Mouse (Mus musculus) liver, embryonic 15.5 days (tissue): ENCODE results near the gene Trex2. TPM values are rescaled to one million over a fixed set of nuclear protein-coding genes. Genes with fewer than 3 reads are reported as not detected.

Experiments used
- ATAC-seq: fragments of 200-750 bp; cut with Nextera tagmentation; 2 replicates; pipeline ENCODE4 v1.8.0; 2017; ENCODE audit warnings: moderate number of reproducible peaks, mild to moderate bottlenecking, moderate library complexity; ENCODE audit not compliant: insufficient read depth
- H3K27ac ChIP-seq: fragments of 300-500 bp; sonication (generic); replicated peaks from 2 replicates; pipeline ENCODE4 v1.5.1; 2015; ENCODE audit warnings: mild to moderate bottlenecking, inconsistent platforms
- H3K27me3 ChIP-seq: fragments of 300-500 bp; sonication (generic); 2 replicates; pipeline ENCODE4 v1.6.1; 2015; ENCODE audit warnings: mild to moderate bottlenecking, inconsistent platforms
- H3K36me3 ChIP-seq: fragments of 300-500 bp; sonication (generic); replicated peaks from 2 replicates; pipeline ENCODE4 v1.6.1; 2015; ENCODE audit warnings: moderate library complexity, mild to moderate bottlenecking, inconsistent platforms
- H3K4me1 ChIP-seq: fragments of 300-500 bp; sonication (generic); replicated peaks from 2 replicates; pipeline ENCODE4 v1.6.1; 2015; ENCODE audit warnings: inconsistent platforms
- H3K4me2 ChIP-seq: fragments of 300-500 bp; sonication (generic); 2 replicates; pipeline ENCODE4 v1.6.1; 2015; ENCODE audit warnings: moderate library complexity, mild to moderate bottlenecking, inconsistent platforms
- H3K4me3 ChIP-seq: fragments of 300-500 bp; sonication (generic); replicated peaks from 2 replicates; pipeline ENCODE4 v1.5.1; 2015; ENCODE audit warnings: mild to moderate bottlenecking, inconsistent platforms
- H3K9ac ChIP-seq: fragments of 300-500 bp; sonication (generic); 2 replicates; pipeline ENCODE4 v1.6.1; 2015; ENCODE audit warnings: moderate library complexity, mild to moderate bottlenecking, inconsistent platforms
- H3K9me3 ChIP-seq: fragments of 300-500 bp; sonication (generic); replicated peaks from 2 replicates; pipeline ENCODE4 v1.6.1; 2016; ENCODE audit warnings: inconsistent platforms
- WGBS: fragments of 180-500 bp; shearing (Covaris S2); methylation state at CpG from one replicate; pipeline ENCODE4 v1.1.7; 2015; ENCODE audit warnings: mixed read lengths; ENCODE audit not compliant: insufficient replicate concordance; 5-methylcytosine and 5-hydroxymethylcytosine counted together
- polyA plus RNA-seq: library from polyadenylated mRNA; unstranded; fragments of >200 nt; fragmentation: Nextera tagmentation; extraction: Ambion mirVana; gene quantifications from 2 replicates; pipeline ENCODE4 v1.2.1, GENCODE M21; 2015

Trex2 gene
- polyA plus RNA-seq, 1 experiment from 2014 or later: not detected

- ATAC-seq: 0 out of 2 replicates have a peak, but pooled peaks have one; percentile 21
- Histone ChIP-seq H3K9me3 (no peaks in the 10 kb centered on the region), H3K27me3 (no peaks in the 10 kb centered on the region), H3K36me3 (no peaks in the 10 kb centered on the region), H3K4me3 (no peak overlapping the region), H3K9ac (no peak overlapping the region), H3K4me1 (peaks cover 11% of the 10 kb centered on the region), H3K4me2 (no peak overlapping the region), H3K27ac (no peak overlapping the region)
- WGBS: 40% methylated on average over 3 of the region's 3 CpGs
These were observed 36.6 kb upstream of the Trex2 start for GRCm38 (mm10) chrX:73471764-73472163.

GRCm38 (mm10) chrX:73468752-73469151 is 33.6 kb upstream of the Trex2 start:
- Histone ChIP-seq H3K4me2 (no peak overlapping the region), H3K4me1 (no peaks in the 10 kb centered on the region), H3K27ac (no peak overlapping the region), H3K36me3 (no peaks in the 10 kb centered on the region), H3K9me3 (no peaks in the 10 kb centered on the region), H3K4me3 (no peak overlapping the region), H3K27me3 (no peaks in the 10 kb centered on the region; the same call in 1 of the 2 replicates), H3K9ac (no peak overlapping the region)
- ATAC-seq: no peak
- 42% methylated on average over 1 of the region's 1 CpGs for WGBS

- Histone ChIP-seq H3K27me3 (no peaks in the 10 kb centered on the region; the same call in 1 of the 2 replicates), H3K4me1 (no peaks in the 10 kb centered on the region), H3K9me3 (no peaks in the 10 kb centered on the region), H3K36me3 (no peaks in the 10 kb centered on the region), H3K4me2 (no peak overlapping the region), H3K4me3 (no peak overlapping the region), H3K27ac (no peak overlapping the region), H3K9ac (no peak overlapping the region)
- whole genome bisulfite sequencing: 50% methylated on average over 3 of the region's 3 CpGs
- no peak for ATAC-seq
These were observed 33.2 kb upstream of the Trex2 start for GRCm38 (mm10) chrX:73468330-73468729.

GRCm38 (mm10) chrX:73467446-73468241 is 32.5 kb upstream of the Trex2 start:
- ATAC-seq: no peak
- Histone ChIP-seq H3K4me1 (no peaks in the 10 kb centered on the region), H3K4me3 (no peak overlapping the region), H3K4me2 (no peak overlapping the region), H3K36me3 (no peaks in the 10 kb centered on the region), H3K27me3 (no peaks in the 10 kb centered on the region; the same call in 1 of the 2 replicates), H3K9me3 (no peaks in the 10 kb centered on the region), H3K27ac (no peak overlapping the region), H3K9ac (no peak overlapping the region)
- 52% methylated on average over 5 of the region's 5 CpGs for WGBS

- Histone ChIP-seq H3K4me1 (no peaks in the 10 kb centered on the region), H3K4me2 (no peak overlapping the region), H3K4me3 (no peak overlapping the region), H3K27me3 (no peaks in the 10 kb centered on the region; the same call in 1 of the 2 replicates), H3K9me3 (no peaks in the 10 kb centered on the region), H3K9ac (no peak overlapping the region), H3K36me3 (no peaks in the 10 kb centered on the region), H3K27ac (no peak overlapping the region)
- WGBS: 55% methylated on average over 9 of the region's 9 CpGs
- ATAC-seq: no peak
These were observed 30.5 kb upstream of the Trex2 start for GRCm38 (mm10) chrX:73465483-73466186.

GRCm38 (mm10) chrX:73460792-73461191 is 25.6 kb upstream of the Trex2 start:
- no peak for ATAC-seq
- H3K27ac ChIP-seq: no peak overlapping the region
- H3K9ac ChIP-seq: no peak overlapping the region
- H3K36me3 ChIP-seq: no peaks in the 10 kb centered on the region
- peaks cover 10% of the 10 kb centered on the region for H3K4me1 ChIP-seq
- no peaks in the 10 kb centered on the region for H3K9me3 ChIP-seq
- H3K27me3 ChIP-seq: no peaks in the 10 kb centered on the region
- H3K4me3 ChIP-seq: no peak overlapping the region
- 70% methylated on average over 4 of the region's 4 CpGs for WGBS
- no peak overlapping the region for H3K4me2 ChIP-seq

- Histone ChIP-seq H3K27me3 (no peaks in the 10 kb centered on the region), H3K9me3 (no peaks in the 10 kb centered on the region), H3K27ac (peak within 1 kb of the TSS; percentile 38; the same call in 1 of the 2 replicates), H3K9ac (peak within 1 kb of the TSS; percentile 56), H3K4me1 (peaks cover 10% of the 10 kb centered on the region), H3K4me2 (peak within 1 kb of the TSS; percentile 69), H3K36me3 (0 out of 2 replicates have a peak, but pooled peaks cover 1% of the 10 kb centered on the region), H3K4me3 (peak within 1 kb of the TSS; percentile 65)
- 18% methylated on average over 26 of the region's 26 CpGs for WGBS
- peak; percentile 100 for ATAC-seq
These were observed 23.8 kb upstream of the Trex2 start, which contains the start of gene Haus7 for GRCm38 (mm10) chrX:73458877-73459392. Gene Haus7, minus strand, starts transcription at chrX:73459044.

- no peaks in the 10 kb centered on the region for H3K9me3 ChIP-seq
These were observed 16.8 kb upstream of the Trex2 start for GRCm38 (mm10) chrX:73451949-73452348.

GRCm38 (mm10) chrX:73441428-73441827 is 6.3 kb upstream of the Trex2 start:
- H3K9ac ChIP-seq: no peak overlapping the region
- H3K36me3 ChIP-seq: peaks cover 7% of the 10 kb centered on the region; the same call in 1 of the 2 replicates
- no peak for ATAC-seq
- H3K9me3 ChIP-seq: no peaks in the 10 kb centered on the region
- no peak overlapping the region for H3K27ac ChIP-seq
- WGBS: 45% methylated on average over 2 of the region's 2 CpGs
- H3K4me2 ChIP-seq: no peak overlapping the region
- no peaks in the 10 kb centered on the region for H3K27me3 ChIP-seq
- no peaks in the 10 kb centered on the region for H3K4me1 ChIP-seq
- H3K4me3 ChIP-seq: no peak overlapping the region

More at GRCm38 (mm10) chrX:73451949-73452348, 16.8 kb upstream of the Trex2 start:
- Histone ChIP-seq H3K27ac (no peak overlapping the region), H3K4me3 (no peak overlapping the region), H3K4me2 (no peak overlapping the region), H3K36me3 (peaks cover 7% of the 10 kb centered on the region; the same call in 1 of the 2 replicates), H3K9ac (no peak overlapping the region), H3K4me1 (no peaks in the 10 kb centered on the region), H3K27me3 (no peaks in the 10 kb centered on the region)
- no peak for ATAC-seq
- WGBS: 26% methylated on average over 2 of the region's 2 CpGs

- Histone ChIP-seq H3K27me3 (no peaks in the 10 kb centered on the region), H3K4me1 (no peaks in the 10 kb centered on the region), H3K9ac (no peak overlapping the region), H3K9me3 (no peaks in the 10 kb centered on the region), H3K27ac (no peak overlapping the region), H3K36me3 (0 out of 2 replicates have a peak, but pooled peaks cover 3% of the 10 kb centered on the region), H3K4me3 (no peak overlapping the region), H3K4me2 (no peak overlapping the region)
- 50% methylated on average over 5 of the region's 5 CpGs for WGBS
- ATAC-seq: no peak
These were observed 2.3 kb downstream of the Trex2 start for GRCm38 (mm10) chrX:73432850-73433249.

- no peak overlapping the region for H3K4me2 ChIP-seq
- H3K4me1 ChIP-seq: no peaks in the 10 kb centered on the region
- no peak overlapping the region for H3K27ac ChIP-seq
- H3K9me3 ChIP-seq: no peaks in the 10 kb centered on the region
- H3K36me3 ChIP-seq: no peaks in the 10 kb centered on the region
- 66% methylated on average over 2 of the region's 2 CpGs for WGBS
- H3K9ac ChIP-seq: no peak overlapping the region
- no peak overlapping the region for H3K4me3 ChIP-seq
- H3K27me3 ChIP-seq: no peaks in the 10 kb centered on the region
- ATAC-seq: no peak
These were observed 5.1 kb downstream of the Trex2 start for GRCm38 (mm10) chrX:73430036-73430435.
